Mouse (Mus musculus) adrenal gland, postnatal 10 days (tissue): ENCODE results near the gene Bmpr1b. TPM values are rescaled to one million over a fixed set of nuclear protein-coding genes. Genes with fewer than 3 reads are reported as not detected.

Experiments
- DNase-seq: peaks from one replicate; pipeline ENCODE4 v3.0.0; 2021; ENCODE audit warnings: mixed read lengths
- total RNA-seq, 2 experiments: library from RNA; stranded (reverse); gene quantifications; 2 replicates each; pipeline ENCODE4 v1.2.3; 2021

The Bmpr1b gene
- total RNA-seq, 2 experiments from 2014 or later, result 0.90 to 1.2 TPM

- no peak for DNase-seq
Measured at GRCm38 (mm10) chr3:141810944-141811343, 358.3 kb downstream of the Bmpr1b start.

GRCm38 (mm10) chr3:141809581-141809980, 359.6 kb downstream of the Bmpr1b start:
- DNase-seq, result no peak

DNA sequence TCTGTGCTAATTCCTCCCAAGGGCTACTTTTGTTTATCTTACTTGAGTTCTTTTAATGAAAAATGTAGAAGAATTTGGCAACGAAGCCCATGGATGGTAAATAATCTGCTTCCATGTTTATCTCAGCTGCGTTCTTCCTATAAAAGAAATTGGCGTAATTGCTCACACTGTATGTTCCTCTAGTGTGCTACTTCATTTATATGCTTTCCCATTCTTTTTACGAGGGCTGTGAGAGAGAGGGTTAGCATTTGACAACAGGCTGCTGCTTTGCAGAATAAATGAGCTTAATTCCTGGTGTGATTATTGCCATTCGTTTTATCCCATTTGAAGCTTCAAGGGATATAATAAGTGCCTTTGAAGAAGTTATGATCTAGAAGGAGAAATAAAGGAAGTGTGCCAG, 365.1 kb downstream of the Bmpr1b start:
- no peak for DNase-seq

GRCm38 (mm10) chr3:141797789-141798188, 371.4 kb downstream of the Bmpr1b start:
- no peak for DNase-seq

DNA sequence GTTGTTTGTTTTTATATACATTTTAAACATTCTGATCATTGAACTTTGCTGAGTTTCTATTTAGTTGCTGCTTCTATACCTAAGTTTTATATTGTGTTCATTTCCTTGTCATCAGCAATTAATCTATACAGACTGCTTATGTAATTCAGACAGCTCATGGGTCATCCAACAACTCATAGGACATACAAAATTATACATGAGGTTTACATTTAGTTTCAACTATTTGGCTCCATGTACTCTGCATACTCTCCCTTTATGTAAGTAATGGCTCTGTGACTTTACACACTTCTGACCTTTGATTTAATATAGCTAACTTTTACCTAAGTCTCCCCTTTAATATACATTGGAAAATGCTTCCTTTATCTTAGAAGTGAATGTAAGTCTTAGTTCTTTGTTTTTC, 371.9 kb downstream of the Bmpr1b start:
- no peak for DNase-seq

GRCm38 (mm10) chr3:141794371-141794770, 374.9 kb downstream of the Bmpr1b start:
- DNase-seq, result no peak

DNA sequence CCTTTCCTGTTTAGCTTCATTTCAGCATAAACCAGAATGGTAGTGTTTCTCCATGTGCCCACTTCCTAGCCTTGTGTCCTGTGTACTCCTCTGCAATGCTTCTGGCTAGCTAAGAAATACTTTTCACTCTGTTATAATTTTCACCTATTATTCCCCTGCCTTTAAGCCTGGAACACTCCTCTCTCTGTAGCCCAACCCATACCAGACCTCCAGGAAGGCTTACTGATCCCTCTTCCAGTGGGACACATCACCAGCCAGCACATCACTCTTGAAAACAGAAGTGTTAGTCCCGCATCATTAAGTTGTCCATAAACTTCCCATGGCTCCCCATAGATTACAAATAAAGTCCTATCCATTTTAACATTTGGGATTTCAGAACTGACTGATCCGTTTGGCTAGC, 375.5 kb downstream of the Bmpr1b start:
- DNase-seq, result no peak

GRCm38 (mm10) chr3:141792106-141792505, 377.1 kb downstream of the Bmpr1b start:
- peak; percentile 19 for DNase-seq

DNA sequence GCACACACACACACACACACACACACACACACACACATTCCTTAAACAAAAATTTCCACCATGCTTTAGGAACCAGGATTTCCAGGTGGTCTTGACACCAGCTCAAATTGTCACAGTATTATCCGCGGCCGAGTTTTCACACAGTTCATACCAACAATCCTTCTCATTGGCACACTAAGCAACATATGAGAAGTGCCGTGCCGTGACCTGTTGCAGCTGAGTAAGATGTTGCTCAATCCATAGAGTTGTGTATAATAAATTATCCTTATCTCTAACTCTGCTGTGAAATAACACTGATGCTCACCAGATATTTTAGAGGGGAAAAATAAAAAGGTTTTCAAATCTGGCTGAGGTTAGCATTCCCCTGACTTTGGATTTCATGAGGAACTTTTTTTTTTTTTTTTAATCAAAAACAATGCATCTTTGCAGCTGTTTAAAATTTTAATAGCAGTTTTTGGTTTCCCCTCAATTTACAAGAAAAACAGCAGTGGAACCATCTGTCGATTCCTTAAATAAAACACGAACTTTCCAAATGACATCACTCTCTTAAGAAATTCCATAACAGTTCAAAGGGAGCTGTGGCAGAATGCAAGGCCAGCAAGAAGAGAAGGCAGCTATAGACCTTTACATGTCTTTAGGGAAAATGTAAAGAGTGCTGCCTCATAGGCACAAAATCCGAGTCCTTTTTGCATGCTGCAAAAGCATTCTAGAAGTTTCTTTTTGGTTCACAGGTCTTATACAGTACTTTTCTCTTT, 378.0 kb downstream of the Bmpr1b start:
- no peak for DNase-seq

Other genes starting within 250 kb of the Bmpr1b start
- gene Pdlim5, start 226.3 kb upstream of the Bmpr1b start, total RNA-seq, result 10 to 100 TPM; 55.8 to 79.6 TPM